Mouse (Mus musculus) kidney, postnatal 4 days (tissue): ENCODE data around the gene Cenpw.

Experiments
- DNase-seq, 2 experiments: peaks; one replicate each; pipeline ENCODE4 v3.0.0; 2021; ENCODE audit warnings: mixed read lengths in 2 of 2

Cenpw gene

DNA sequence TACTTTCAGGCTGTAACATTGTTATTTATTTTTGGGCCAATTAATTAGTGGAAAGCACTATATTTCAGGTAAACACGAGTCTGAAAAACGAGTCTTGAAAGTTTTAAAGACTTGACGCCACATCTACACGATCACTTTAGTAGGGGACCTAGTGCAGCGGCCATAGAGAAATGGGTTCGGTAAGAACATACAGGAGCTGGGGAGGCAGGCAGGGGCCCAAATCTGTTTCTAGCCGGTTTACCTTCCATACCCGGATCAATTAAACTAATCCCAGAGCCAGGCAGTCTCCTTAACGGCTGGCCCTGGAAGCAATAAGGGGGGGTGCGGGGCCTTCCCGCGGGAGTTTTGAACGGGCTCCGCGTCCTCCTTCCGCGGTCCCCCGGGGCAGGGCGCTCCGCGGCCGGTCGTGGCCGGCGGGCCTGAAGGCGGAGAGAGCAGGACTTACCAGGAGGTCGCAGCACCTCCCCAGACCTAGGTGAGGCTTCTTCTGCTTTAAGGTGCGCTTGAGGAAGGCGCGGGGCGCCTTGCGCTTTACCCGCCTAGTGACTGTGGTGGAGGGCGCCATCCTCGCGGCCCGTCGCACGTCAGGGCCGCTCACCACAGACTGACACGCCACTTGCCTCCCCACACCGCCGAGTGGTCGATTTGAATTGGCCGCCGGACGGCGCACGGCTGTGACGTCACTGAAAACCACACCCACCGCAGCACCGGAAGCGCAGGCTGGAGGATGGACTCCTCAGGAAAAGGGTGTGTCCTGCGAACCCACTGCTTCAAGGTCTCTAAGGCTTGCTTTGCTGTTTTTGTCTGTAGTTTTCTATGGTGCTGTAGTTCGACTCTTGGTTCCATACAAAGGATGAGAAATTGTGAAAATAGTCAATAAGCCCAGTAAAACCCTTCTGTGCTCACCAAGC is at the start of gene Cenpw:
TSS of gene Cenpw (minus strand) at position 645 of the 911 bp plus-strand sequence.
- DNase-seq = peak; percentile 94 to 95

DNA sequence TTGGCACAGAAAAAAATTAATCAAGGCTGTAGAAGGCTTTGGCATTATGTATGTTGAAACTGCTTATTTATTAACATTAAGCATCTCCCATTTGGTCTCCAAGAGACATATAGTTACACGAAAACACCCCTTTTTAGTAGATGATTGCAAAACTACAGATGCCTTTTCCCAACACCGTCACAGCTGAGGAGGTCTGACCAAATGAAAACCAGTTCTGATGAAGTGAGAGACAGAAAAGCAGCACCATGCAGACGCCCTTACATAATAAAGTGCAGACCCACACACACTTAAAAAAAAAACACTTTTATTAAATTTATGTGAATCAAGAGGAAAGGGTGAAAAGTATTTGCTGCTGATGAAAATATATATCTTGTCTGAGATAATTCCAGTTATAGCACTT is 49.3 kb upstream of the Cenpw start:
- no peak for DNase-seq

DNA sequence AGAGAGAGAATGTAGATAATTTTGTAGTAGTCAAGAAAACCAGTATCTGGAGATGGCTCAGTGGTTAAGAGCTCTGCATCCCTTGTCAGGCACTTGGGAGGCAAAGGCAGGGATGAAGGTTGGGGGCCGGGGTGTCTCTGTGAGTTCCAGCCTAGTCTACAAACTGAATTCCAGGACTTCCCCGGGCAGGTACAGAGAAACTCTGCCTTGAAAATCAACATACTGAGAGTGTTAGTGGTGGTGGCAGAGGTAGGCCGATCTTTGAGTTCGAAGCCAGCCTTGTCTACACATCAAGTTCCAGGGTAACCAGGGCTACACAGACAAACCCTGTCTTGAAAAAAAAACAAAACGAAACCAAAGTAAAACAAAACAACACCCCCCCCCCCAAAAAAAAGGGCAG is 859 bp downstream of the Cenpw start:
- DNase-seq = peak in 1 of 2 experiments; percentile 7

DNA sequence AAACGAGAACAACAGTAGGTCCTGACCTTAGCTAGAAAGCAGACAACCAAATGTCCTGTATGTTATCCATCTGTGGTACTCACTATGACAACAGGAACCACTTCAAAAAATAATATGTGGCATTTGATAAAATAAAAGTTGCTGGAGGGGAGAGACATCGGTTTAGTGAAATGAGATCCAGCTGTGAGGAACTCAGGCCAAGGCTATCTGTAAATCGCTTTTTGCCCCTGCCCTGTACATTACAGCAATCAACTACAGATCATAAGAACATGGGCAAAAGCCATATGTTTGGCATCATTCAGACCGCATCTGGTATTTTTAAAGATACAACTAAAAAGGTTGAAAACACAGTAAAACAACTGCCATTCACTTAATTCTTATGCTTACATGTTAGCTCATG is 32.7 kb downstream of the Cenpw start:
- peak in 1 of 2 experiments; percentile 1 for DNase-seq
